Mouse (Mus musculus) MEL (cell line): ENCODE data around the gene Rps6kc1. TPM values are rescaled to one million over a fixed set of nuclear protein-coding genes. Genes with fewer than 3 reads are reported as not detected.

Source experiments
- DNase-seq: peaks from one replicate; pipeline ENCODE4 v3.0.0; 2011; ENCODE audit warnings: low read depth, low spot score
- H3K27ac ChIP-seq: 2 replicates; pipeline ENCODE4 v1.5.1; 2012; ENCODE audit warnings: low read depth, mild to moderate bottlenecking, control low read depth, low read length, moderate library complexity; ENCODE audit not compliant: control insufficient read depth
- H3K27me3 ChIP-seq, 2 experiments: fragments of 150-350 bp in 1 of 2; sonication (generic) in 1 of 2; 2 replicates each; pipeline ENCODE4 v1.6.1; 2012; ENCODE audit warnings: low read length in 2 of 2, mild to moderate bottlenecking in 2 of 2, improper control_type of control experiment in 1 of 2, moderate library complexity in 1 of 2; ENCODE audit not compliant: insufficient read depth in 2 of 2, control insufficient read depth in 1 of 2
- H3K36me3 ChIP-seq, 2 experiments: 2 replicates each; pipeline ENCODE4 v1.6.1; 2012 to 2014; ENCODE audit warnings: low read length in 2 of 2, improper control_type of control experiment in 1 of 2, inconsistent platforms in 1 of 2, mild to moderate bottlenecking in 1 of 2; ENCODE audit not compliant: insufficient read depth in 2 of 2, control insufficient read depth in 1 of 2
- H3K4me1 ChIP-seq, 2 experiments: fragments of 150-350 bp in 1 of 2; sonication (generic) in 1 of 2; 2 replicates each; pipeline ENCODE4 v1.6.1; 2012; ENCODE audit warnings: low read length in 2 of 2, improper control_type of control experiment in 1 of 2, mild to moderate bottlenecking in 1 of 2; ENCODE audit not compliant: insufficient read depth in 2 of 2, control insufficient read depth in 1 of 2
- H3K4me3 ChIP-seq, 2 experiments: fragments of 150-350 bp in 1 of 2; sonication (generic) in 1 of 2; 2 replicates each; pipeline ENCODE4 v1.5.1; 2012; ENCODE audit warnings: low read depth in 2 of 2, low read length in 2 of 2, mild to moderate bottlenecking in 2 of 2, moderate library complexity in 2 of 2, control low read depth in 1 of 2, improper control_type of control experiment in 1 of 2; ENCODE audit not compliant: control insufficient read depth in 1 of 2, insufficient read depth in 1 of 2
- H3K79me2 ChIP-seq: 2 replicates; pipeline ENCODE4 v1.6.1; 2012; ENCODE audit warnings: mild to moderate bottlenecking, low read length, moderate library complexity; ENCODE audit not compliant: control insufficient read depth, poor library complexity, insufficient read depth
- H3K9ac ChIP-seq: 2 replicates; pipeline ENCODE4 v1.6.1; 2012; ENCODE audit warnings: low read depth, mild to moderate bottlenecking, control low read depth, low read length, moderate library complexity; ENCODE audit not compliant: control insufficient read depth, poor library complexity, severe bottlenecking
- H3K9me3 ChIP-seq: fragments of 150-350 bp; sonication (generic); replicated peaks from 2 replicates; pipeline ENCODE4 v1.6.1; 2012; ENCODE audit warnings: mild to moderate bottlenecking, low read length, improper control_type of control experiment, moderate library complexity; ENCODE audit not compliant: insufficient read depth
- BHLHE40 ChIP-seq: IDR thresholded peaks from 2 replicates; pipeline ENCODE4 v1.6.1; 2012; ENCODE audit warnings: low read depth, mild to moderate bottlenecking, inconsistent platforms, low read length, improper control_type of control experiment, borderline replicate concordance
- ELF1 ChIP-seq: IDR thresholded peaks from 2 replicates; pipeline ENCODE4 v1.6.1; 2014; ENCODE audit warnings: low read depth, mild to moderate bottlenecking, inconsistent platforms, low read length, improper control_type of control experiment, moderate library complexity
- ETS1 ChIP-seq: IDR thresholded peaks from 2 replicates; pipeline ENCODE4 v1.6.1; 2012; ENCODE audit warnings: low read depth, mild to moderate bottlenecking, inconsistent platforms, low read length, improper control_type of control experiment, moderate library complexity
- GABPA ChIP-seq: IDR thresholded peaks from 2 replicates; pipeline ENCODE4 v1.6.1; 2012; ENCODE audit warnings: low read depth, mild to moderate bottlenecking, inconsistent platforms, low read length, improper control_type of control experiment, moderate library complexity
- GATA1 ChIP-seq: IDR thresholded peaks from 2 replicates; pipeline ENCODE4 v1.6.1; 2011; ENCODE audit warnings: low read depth, low read length, improper control_type of control experiment
- MAFK ChIP-seq: IDR thresholded peaks from 2 replicates; pipeline ENCODE4 v1.6.1; 2011; ENCODE audit warnings: low read depth, mild to moderate bottlenecking, low read length, improper control_type of control experiment, borderline replicate concordance
- MEF2A ChIP-seq: IDR thresholded peaks from 2 replicates; pipeline ENCODE4 v1.6.1; 2014; ENCODE audit warnings: low read depth, mild to moderate bottlenecking, inconsistent platforms, low read length, improper control_type of control experiment; ENCODE audit not compliant: poor library complexity, insufficient replicate concordance, severe bottlenecking; ENCODE audit errors: extremely low read depth
- MXI1 ChIP-seq: IDR thresholded peaks from 2 replicates; pipeline ENCODE4 v1.6.1; 2011; ENCODE audit warnings: mild to moderate bottlenecking, low read depth, low read length, improper control_type of control experiment
- MYB ChIP-seq: IDR thresholded peaks from 2 replicates; pipeline ENCODE4 v1.6.1; 2011; ENCODE audit warnings: mild to moderate bottlenecking, low read depth, low read length, improper control_type of control experiment
- NRF1 ChIP-seq: IDR thresholded peaks from 2 replicates; pipeline ENCODE4 v1.6.1; 2014; ENCODE audit warnings: low read depth, mild to moderate bottlenecking, inconsistent platforms, low read length, improper control_type of control experiment, moderate library complexity; ENCODE audit not compliant: poor library complexity, insufficient read depth, severe bottlenecking
- RCOR1 ChIP-seq: IDR thresholded peaks from 2 replicates; pipeline ENCODE4 v1.6.1; 2012; ENCODE audit warnings: low read depth, mild to moderate bottlenecking, inconsistent platforms, low read length, improper control_type of control experiment
- SMC3 ChIP-seq: IDR thresholded peaks from 2 replicates; pipeline ENCODE4 v1.6.1; 2011; ENCODE audit warnings: low read depth, low read length, improper control_type of control experiment
- TBP ChIP-seq: IDR thresholded peaks from 2 replicates; pipeline ENCODE4 v1.8.0; 2011; ENCODE audit warnings: low read depth, low read length, improper control_type of control experiment
- TCF12 ChIP-seq: IDR thresholded peaks from 2 replicates; pipeline ENCODE4 v1.6.1; 2014; ENCODE audit warnings: low read depth, mild to moderate bottlenecking, inconsistent platforms, low read length, improper control_type of control experiment, moderate library complexity
- UBTF ChIP-seq: IDR thresholded peaks from 2 replicates; pipeline ENCODE4 v1.6.1; 2012; ENCODE audit warnings: low read depth, mild to moderate bottlenecking, inconsistent platforms, low read length, improper control_type of control experiment, moderate library complexity, borderline replicate concordance; ENCODE audit not compliant: insufficient read depth
- USF1 ChIP-seq: IDR thresholded peaks from 2 replicates; pipeline ENCODE4 v1.6.1; 2014; ENCODE audit warnings: low read depth, mild to moderate bottlenecking, inconsistent platforms, low read length, improper control_type of control experiment, moderate library complexity
- ZMIZ1 ChIP-seq: IDR thresholded peaks from 2 replicates; pipeline ENCODE4 v1.6.1; 2012; ENCODE audit warnings: low read depth, mild to moderate bottlenecking, inconsistent platforms, low read length, improper control_type of control experiment, moderate library complexity
- polyA plus RNA-seq, 2 experiments: library from polyadenylated mRNA; stranded (reverse) in 1 of 2; unstranded in 1 of 2; fragments of >175 nt in 1 of 2; fragments of >200 nt in 1 of 2; gene quantifications; 2 replicates each; pipeline versions ENCODE4 v1.2.1 to v1.2.4; 2012; ENCODE audit warnings: low replicate concordance in 2 of 2, low read depth in 1 of 2; ENCODE audit not compliant: insufficient read length in 2 of 2, insufficient read depth in 1 of 2, missing spikeins in 1 of 2
- total RNA-seq: library from RNA; depleted of rRNA; stranded (reverse); fragments of 300-350 nt; gene quantifications from 2 replicates; pipeline ENCODE4 v1.2.3, GENCODE M21; 2012

The Rps6kc1 gene
- total and polyA plus RNA-seq, 3 experiments = 26.2 to 26.5 TPM; not detected in 1

DNA sequence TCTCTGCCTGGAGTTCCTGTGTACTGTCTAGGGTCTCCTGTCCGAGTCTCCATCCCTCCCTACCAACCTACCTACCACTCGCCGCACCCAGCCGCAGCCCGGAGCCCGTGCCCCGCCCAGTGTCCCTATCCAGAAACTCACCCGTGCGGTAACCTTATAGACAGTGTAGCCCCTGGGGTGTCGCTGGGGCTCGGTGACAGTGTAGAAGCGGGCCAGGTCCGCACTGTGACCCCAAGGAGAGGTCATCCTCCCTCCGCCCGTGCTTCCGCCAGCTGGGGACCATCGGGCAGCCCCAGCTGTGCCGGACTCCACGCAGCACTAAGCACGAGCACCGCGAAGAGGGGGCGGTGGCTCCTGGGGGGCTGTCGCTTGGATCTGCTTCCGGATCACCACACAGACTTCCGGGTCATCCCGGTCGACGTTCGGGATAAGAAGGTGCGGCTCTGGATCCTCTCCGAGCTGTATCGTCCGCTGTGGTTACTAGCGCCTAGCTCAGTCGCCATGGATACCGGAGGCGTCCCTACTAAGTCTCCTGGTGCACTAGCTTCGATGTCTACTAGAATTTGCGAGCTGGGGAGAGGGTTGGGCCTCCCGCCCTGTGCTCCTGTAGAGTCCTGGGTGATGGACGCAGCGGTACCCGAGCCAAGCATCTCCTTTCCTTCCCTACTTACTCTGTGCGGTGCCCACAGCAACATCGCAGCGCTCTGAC is at the start of gene Rps6kc1 (continued):
- TF ChIP-seq UBTF (no peak), ETS1 (peak; percentile 20; the same call in 1 of the 2 replicates), TBP (peak; percentile 56), NRF1 (no peak)

DNA sequence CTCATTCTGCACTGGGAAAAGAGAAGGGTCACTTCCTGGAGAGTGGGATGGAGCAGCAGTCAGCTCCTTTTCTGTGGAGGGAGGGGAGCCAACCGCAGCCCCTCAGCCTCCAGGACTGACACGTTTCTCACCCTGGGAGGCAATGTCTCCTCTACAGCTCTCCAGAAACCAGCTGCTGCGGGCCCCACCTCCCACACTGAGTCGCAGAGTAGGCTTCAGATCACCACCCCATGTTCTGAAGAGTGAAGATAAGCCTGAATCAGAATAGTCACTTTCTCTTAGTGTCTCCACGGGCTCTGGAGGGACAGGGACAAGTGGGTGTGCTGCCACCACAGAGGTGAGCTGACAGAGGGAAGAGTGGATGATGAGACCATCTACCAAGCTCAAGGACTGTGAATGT is 47.3 kb upstream of the Rps6kc1 start:
- H3K27me3 ChIP-seq = no peaks in the 10 kb centered on the region
- no peak overlapping the region for H3K27ac ChIP-seq
- TF ChIP-seq MEF2A = no peak
- no peak for TF ChIP-seq GABPA
- TF ChIP-seq RCOR1 = no peak
- TF ChIP-seq ELF1 = no peak
- no peak for TF ChIP-seq TCF12
- no peak for TF ChIP-seq ZMIZ1
- no peak for TF ChIP-seq USF1
- TF ChIP-seq SMC3 = no peak
- TF ChIP-seq, all 39 proteins: peak for 0
- H3K36me3 ChIP-seq = no peaks in the 10 kb centered on the region
- H3K4me1 ChIP-seq = no peaks in the 10 kb centered on the region
- H3K9ac ChIP-seq = no peak overlapping the region
- DNase-seq = no peak
- no peaks in the 10 kb centered on the region for H3K79me2 ChIP-seq
- H3K9me3 ChIP-seq = no peaks in the 10 kb centered on the region
- H3K4me3 ChIP-seq = no peak overlapping the region

DNA sequence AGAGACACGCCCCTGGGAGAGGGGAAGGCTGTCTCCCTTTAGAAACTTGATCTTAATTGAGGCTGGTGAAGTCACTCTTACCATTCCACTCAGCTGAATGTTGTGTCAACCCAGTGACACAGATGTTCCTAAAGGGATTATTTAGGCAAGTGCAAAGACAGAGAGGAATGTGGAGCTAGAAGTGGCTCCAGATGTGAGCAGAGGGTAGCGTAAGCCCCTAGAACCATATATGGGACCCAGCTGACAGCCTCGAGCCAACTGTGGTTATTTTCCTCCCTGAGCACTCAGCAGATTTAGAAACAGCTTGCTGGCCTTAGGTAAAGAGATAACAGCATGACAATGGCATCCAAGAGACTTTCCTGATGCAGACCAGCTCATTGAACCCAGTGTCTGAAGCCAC is 41.4 kb upstream of the Rps6kc1 start:
- H3K79me2 ChIP-seq = no peaks in the 10 kb centered on the region
- H3K4me1 ChIP-seq = peaks cover 0 to 2% of the 10 kb centered on the region in 2 experiments; a peak in 1 of 4 replicates
- no peaks in the 10 kb centered on the region for H3K9me3 ChIP-seq
- TF ChIP-seq MAFK (no peak), MYB (no peak), ELF1 (no peak), BHLHE40 (no peak), MXI1 (no peak), GATA1 (no peak)
- TF ChIP-seq, all 39 proteins: peak for 0
- Histone ChIP-seq H3K4me3 (no peak overlapping the region), H3K27me3 (no peaks in the 10 kb centered on the region), H3K36me3 (peaks cover 0 to 3% of the 10 kb centered on the region in 2 experiments; a peak in 2 of 4 replicates), H3K9ac (no peak overlapping the region), H3K27ac (no peak overlapping the region)
- no peak for DNase-seq
